Mouse (Mus musculus) E14TG2a.4 (cell line): ENCODE measurements around the gene Prss29.

ENCODE experiments used
- CTCF ChIP-seq: conservative IDR thresholded peaks from 2 replicates; pipeline ENCODE4 v1.5.1; 2014; ENCODE audit warnings: low read length
- POU5F1 ChIP-seq: IDR thresholded peaks from 2 replicates; pipeline ENCODE4 v1.6.1; 2014; ENCODE audit warnings: low read length, borderline replicate concordance

DNA sequence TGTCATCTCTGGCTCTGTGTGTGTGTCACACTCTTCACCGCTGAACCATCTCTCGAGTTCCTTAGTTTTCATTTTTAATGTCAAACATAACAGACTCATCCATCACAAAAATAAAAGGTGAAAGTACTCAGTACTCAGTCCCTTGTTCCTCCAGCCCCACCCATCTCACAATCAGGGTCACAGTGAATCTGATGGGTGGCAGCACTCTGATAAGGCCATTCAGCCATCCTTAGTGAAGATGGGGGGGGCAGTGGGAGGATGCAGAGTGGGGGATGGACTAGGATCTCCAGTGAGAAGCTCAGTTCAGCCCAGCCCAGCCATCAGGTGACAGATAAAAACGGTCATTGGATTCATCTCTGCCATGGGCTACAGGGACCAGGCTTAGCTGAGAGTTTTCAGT, 50.5 kb downstream of the Prss29 start, which contains the start of gene Tpsg1:
- TF ChIP-seq CTCF (no peak), POU5F1 (no peak)
